8 mouse cellular contexts compared by ENCODE assay signal in the genomic region with DNA sequence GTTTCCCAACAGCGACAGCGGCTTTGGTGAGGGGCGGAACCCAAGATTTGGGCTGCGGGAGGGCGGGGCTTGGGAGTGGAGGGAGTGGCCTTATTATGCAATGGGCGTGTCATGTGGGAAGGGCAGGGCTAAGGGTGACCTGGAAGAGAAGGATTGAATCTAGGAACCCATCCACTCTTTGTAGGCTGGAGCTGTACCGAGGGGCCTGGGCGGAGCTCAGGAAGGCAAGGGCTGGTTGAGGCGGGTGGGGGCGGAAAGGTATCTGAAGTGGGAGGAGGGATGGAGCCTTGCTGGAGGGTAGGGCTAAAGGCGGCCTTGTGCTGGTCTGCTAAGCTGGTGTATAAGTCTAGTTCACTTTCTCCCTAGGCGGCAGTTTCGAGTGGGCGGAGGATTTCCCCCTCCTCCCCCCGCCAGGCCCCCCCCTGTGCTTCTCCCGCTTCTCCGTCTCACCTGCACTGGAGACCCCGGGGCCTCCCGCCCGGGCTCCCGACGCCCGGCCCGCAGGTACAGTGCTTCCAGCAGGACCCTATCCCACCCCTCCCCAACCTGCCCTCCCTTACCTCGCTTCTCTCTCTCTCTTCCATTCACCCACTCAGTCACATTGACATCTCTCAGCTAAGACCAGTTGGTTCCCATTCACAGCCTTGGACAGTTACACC. TPM values are rescaled to one million over a fixed set of nuclear protein-coding genes. Genes with fewer than 3 reads are reported as not detected.
DNase-seq lines count a peak whose midpoint lies in the region; ATAC-seq and TF ChIP-seq lines count a peak whose summit lies in the region.

No protein-coding gene starts in this region.

- TF ChIP-seq POLR2A in bone marrow, adult 2 months (IDR thresholded peaks at IDR 0.05; ENCODE audit: borderline replicate concordance, control insufficient read depth, low read depth, low read length) = 0 out of 2 replicates have a peak, but pooled peaks have one; percentile 10
- no peak for TF ChIP-seq POLR2A in limb, embryonic 14.5 days (IDR thresholded peaks at IDR 0.05; ENCODE audit: borderline replicate concordance, extremely low read depth, insufficient read depth, insufficient read length)

- 12% methylated on average over 24 of the region's 25 CpGs for WGBS in heart, embryonic 10.5 days
- 2% methylated on average over 25 of the region's 25 CpGs for WGBS in bone marrow, adult 2 months
- WGBS in heart, embryonic 16.5 days = 9% methylated on average over 19 of the region's 25 CpGs
- 23% methylated on average over 21 of the region's 25 CpGs for WGBS in limb, embryonic 14.5 days
- WGBS in midbrain, embryonic 15.5 days = 25% methylated on average over 24 of the region's 25 CpGs

- peaks cover 57% of the 10 kb centered on the region for H3K27me3 ChIP-seq in heart, embryonic 10.5 days (ENCODE audit: insufficient read depth, poor library complexity, severe bottlenecking)
- H3K27me3 ChIP-seq in heart, embryonic 16.5 days (ENCODE audit: control insufficient read depth, insufficient read depth, low read length) = peaks cover 36% of the 10 kb centered on the region
- peaks cover 23% of the 10 kb centered on the region; the same call in 1 of the 2 replicates for H3K27me3 ChIP-seq in limb, embryonic 14.5 days (ENCODE audit: control insufficient read depth, insufficient read depth, low read length)
- no peaks in the 10 kb centered on the region for H3K27me3 ChIP-seq in midbrain, embryonic 15.5 days (replicated peaks)

- ATAC-seq in heart, embryonic 16.5 days (replicated peaks; ENCODE audit: extremely low read depth, insufficient read depth, low FRiP score) = peak; percentile 42; the same call in 1 of the 2 replicates
- 0 out of 2 replicates have a peak, but pooled peaks have one; percentile 27 for ATAC-seq in limb, embryonic 14.5 days (ENCODE audit: low FRiP score, low read depth)
- no peak; the same call in 1 of the 2 replicates for ATAC-seq in midbrain, embryonic 15.5 days (replicated peaks)

- H3K27ac ChIP-seq in heart, embryonic 10.5 days = peak overlapping the region; percentile 47; the same call in 1 of the 2 replicates
- no peak overlapping the region for H3K27ac ChIP-seq in bone marrow, adult 2 months (ENCODE audit: control insufficient read depth, insufficient read depth, low read depth, low read length, poor library complexity)
- no peak overlapping the region for H3K27ac ChIP-seq in heart, embryonic 16.5 days (ENCODE audit: low read length)
- no peak overlapping the region for H3K27ac ChIP-seq in limb, embryonic 14.5 days (replicated peaks; ENCODE audit: low read depth, low read length)
- peak overlapping the region; percentile 53; the same call in 1 of the 2 replicates for H3K27ac ChIP-seq in midbrain, embryonic 15.5 days

- H3K4me2 ChIP-seq in heart, embryonic 16.5 days (ENCODE audit: low read depth, low read length) = peak overlapping the region; percentile 58
- H3K4me2 ChIP-seq in limb, embryonic 14.5 days (replicated peaks; ENCODE audit: low read depth, low read length, severe bottlenecking) = peak overlapping the region; percentile 30
- H3K4me2 ChIP-seq in midbrain, embryonic 15.5 days = no peak overlapping the region

- H3K4me1 ChIP-seq in heart, embryonic 10.5 days = peaks cover 29% of the 10 kb centered on the region
- peaks cover 3% of the 10 kb centered on the region for H3K4me1 ChIP-seq in bone marrow, adult 2 months (ENCODE audit: control insufficient read depth, insufficient read depth, low read length)
- H3K4me1 ChIP-seq in heart, embryonic 16.5 days (ENCODE audit: control insufficient read depth, insufficient read depth, low read length) = peaks cover 12% of the 10 kb centered on the region
- H3K4me1 ChIP-seq in limb, embryonic 14.5 days (ENCODE audit: control insufficient read depth, insufficient read depth, low read length) = peaks cover 22% of the 10 kb centered on the region
- H3K4me1 ChIP-seq in midbrain, embryonic 15.5 days = peaks cover 31% of the 10 kb centered on the region

- 0 out of 2 replicates have a peak, but pooled peaks cover 4% of the 10 kb centered on the region for H3K36me3 ChIP-seq in heart, embryonic 10.5 days
- no peaks in the 10 kb centered on the region for H3K36me3 ChIP-seq in heart, embryonic 16.5 days (ENCODE audit: control insufficient read depth, insufficient read depth)
- H3K36me3 ChIP-seq in limb, embryonic 14.5 days (ENCODE audit: control insufficient read depth, insufficient read depth, low read length) = peaks cover 22% of the 10 kb centered on the region
- peaks cover 20% of the 10 kb centered on the region for H3K36me3 ChIP-seq in midbrain, embryonic 15.5 days (replicated peaks)

- no peak overlapping the region; the same call in 1 of the 2 replicates for H3K9ac ChIP-seq in heart, embryonic 16.5 days (ENCODE audit: low read length)
- no peak overlapping the region for H3K9ac ChIP-seq in limb, embryonic 14.5 days (ENCODE audit: low read depth, low read length, severe bottlenecking)
- H3K9ac ChIP-seq in midbrain, embryonic 15.5 days = no peak overlapping the region

- intact Hi-C loops in heart, postnatal 36 days (cut with DNase I) = loop anchor here (1.0 to 5.0 kb wide), 2 partner anchors 61 to 137 kb away; no protein-coding TSS in a partner anchor
- intact Hi-C loops in gastrocnemius, postnatal 14 days (cut with DNase I; ENCODE audit: low total_unique reads) = loop anchor here (2.0 kb wide), 1 partner anchor 62 kb away; no protein-coding TSS in a partner anchor

- H3K9me3 ChIP-seq in heart, embryonic 10.5 days = no peaks in the 10 kb centered on the region
- H3K9me3 ChIP-seq in heart, embryonic 16.5 days (replicated peaks; ENCODE audit: control insufficient read depth, low read length) = no peaks in the 10 kb centered on the region
- H3K9me3 ChIP-seq in limb, embryonic 14.5 days (ENCODE audit: control insufficient read depth, low read length) = no peaks in the 10 kb centered on the region; the same call in 1 of the 2 replicates
- H3K9me3 ChIP-seq in midbrain, embryonic 15.5 days = no peaks in the 10 kb centered on the region

- H3K4me3 ChIP-seq in heart, embryonic 10.5 days = peak overlapping the region; percentile 38
- H3K4me3 ChIP-seq in bone marrow, adult 2 months (replicated peaks; ENCODE audit: control insufficient read depth, low read depth, low read length) = peak overlapping the region; percentile 53
- H3K4me3 ChIP-seq in heart, embryonic 16.5 days (ENCODE audit: low read length) = peak overlapping the region; percentile 35
- H3K4me3 ChIP-seq in limb, embryonic 14.5 days (replicated peaks; ENCODE audit: low read length) = peak overlapping the region; percentile 8; the same call in 1 of the 2 replicates
- H3K4me3 ChIP-seq in midbrain, embryonic 15.5 days = no peak overlapping the region

- no peak for TF ChIP-seq CTCF in bone marrow, adult 2 months (IDR thresholded peaks at IDR 0.05; ENCODE audit: control insufficient read depth, insufficient read depth, low read length)

- DNase-seq in heart, embryonic 10.5 days (ENCODE audit: low spot score) = peak; percentile 87
- no peak for DNase-seq in heart, postnatal 36 days
- DNase-seq in limb, embryonic 14.5 days (ENCODE audit: low spot score) = no peak
- no peak for DNase-seq in frontal cortex, postnatal 14 days (ENCODE audit: low spot score in 2 of 2)
- DNase-seq in gastrocnemius, postnatal 14 days = no peak

RNA-seq across cellular contexts. Expression of a gene that starts 13.7 kb away (rescaled TPM):
- polyA plus RNA-seq in heart, embryonic 10.5 days (2016; fragmentation: Nextera tagmentation; extraction: Ambion mirVana) = 99.1 and 124 TPM in 2 replicates
- total RNA-seq in heart, postnatal 36 days (2021) = 10 to 100 TPM; 67.2 to 73.0 TPM
- polyA plus RNA-seq in bone marrow, adult 2 months (2011; ENCODE audit: insufficient read depth, insufficient read length, low replicate concordance, missing spikeins) = 30.7 and 64.7 TPM in 2 replicates
- polyA plus RNA-seq in heart, embryonic 16.5 days (2015; fragmentation: Nextera tagmentation; extraction: Ambion mirVana) = 90.8 and 90.9 TPM in 2 replicates
- 100 and 105 TPM in 2 replicates for polyA plus RNA-seq in limb, embryonic 14.5 days (2012; rRNA removed)
- polyA plus RNA-seq in limb, embryonic 14.5 days (2014; fragmentation: Nextera tagmentation; extraction: Ambion mirVana) = 91.7 and 113 TPM in 2 replicates
- polyA plus RNA-seq in midbrain, embryonic 15.5 days (2015; fragmentation: Nextera tagmentation; extraction: Ambion mirVana) = 329 and 334 TPM in 2 replicates
- 10 to 100 TPM; 34.6 to 35.8 TPM for total RNA-seq in gastrocnemius, postnatal 14 days (2021)

RNA-seq across cellular contexts. Expression of a gene that starts 16.2 kb away (rescaled TPM):
- polyA plus RNA-seq in heart, embryonic 10.5 days (2016; fragmentation: Nextera tagmentation; extraction: Ambion mirVana) = 0.46 and 0.79 TPM in 2 replicates
- not detected for total RNA-seq in heart, postnatal 36 days (2021)
- polyA plus RNA-seq in bone marrow, adult 2 months (2011; ENCODE audit: insufficient read depth, insufficient read length, low replicate concordance, missing spikeins) = 2.4 TPM in 1 of 2 replicates, not detected in the other
- 0.66 and 0.72 TPM in 2 replicates for polyA plus RNA-seq in heart, embryonic 16.5 days (2015; fragmentation: Nextera tagmentation; extraction: Ambion mirVana)
- 5.3 and 8.9 TPM in 2 replicates for polyA plus RNA-seq in limb, embryonic 14.5 days (2012; rRNA removed)
- 19.0 and 31.7 TPM in 2 replicates for polyA plus RNA-seq in limb, embryonic 14.5 days (2014; fragmentation: Nextera tagmentation; extraction: Ambion mirVana)
- 8.3 and 9.7 TPM in 2 replicates for polyA plus RNA-seq in midbrain, embryonic 15.5 days (2015; fragmentation: Nextera tagmentation; extraction: Ambion mirVana)
- total RNA-seq in gastrocnemius, postnatal 14 days (2021) = not detected

RNA-seq across cellular contexts. Expression of a gene that starts 17.1 kb away (rescaled TPM):
- 0.57 and 1.8 TPM in 2 replicates for polyA plus RNA-seq in heart, embryonic 10.5 days (2016; fragmentation: Nextera tagmentation; extraction: Ambion mirVana)
- under 1 TPM; 0.14 TPM for total RNA-seq in heart, postnatal 36 days (2021)
- not detected in 2 replicates for polyA plus RNA-seq in bone marrow, adult 2 months (2011; ENCODE audit: insufficient read depth, insufficient read length, low replicate concordance, missing spikeins)
- polyA plus RNA-seq in heart, embryonic 16.5 days (2015; fragmentation: Nextera tagmentation; extraction: Ambion mirVana) = 0.53 and 0.57 TPM in 2 replicates
- polyA plus RNA-seq in limb, embryonic 14.5 days (2012; rRNA removed) = 46.2 and 70.5 TPM in 2 replicates
- polyA plus RNA-seq in limb, embryonic 14.5 days (2014; fragmentation: Nextera tagmentation; extraction: Ambion mirVana) = 1.8 and 2.8 TPM in 2 replicates
- 29.8 and 34.8 TPM in 2 replicates for polyA plus RNA-seq in midbrain, embryonic 15.5 days (2015; fragmentation: Nextera tagmentation; extraction: Ambion mirVana)
- under 1 TPM; 0.11 to 0.39 TPM for total RNA-seq in gastrocnemius, postnatal 14 days (2021)

RNA-seq across cellular contexts. Expression of a gene that starts 23.9 kb away (rescaled TPM):
- 0.90 and 1.4 TPM in 2 replicates for polyA plus RNA-seq in heart, embryonic 10.5 days (2016; fragmentation: Nextera tagmentation; extraction: Ambion mirVana)
- under 1 TPM; 0.67 to 0.98 TPM for total RNA-seq in heart, postnatal 36 days (2021)
- 2.6 TPM in 1 of 2 replicates, not detected in the other for polyA plus RNA-seq in bone marrow, adult 2 months (2011; ENCODE audit: insufficient read depth, insufficient read length, low replicate concordance, missing spikeins)
- polyA plus RNA-seq in heart, embryonic 16.5 days (2015; fragmentation: Nextera tagmentation; extraction: Ambion mirVana) = 0.50 and 0.57 TPM in 2 replicates
- polyA plus RNA-seq in limb, embryonic 14.5 days (2012; rRNA removed) = 1.7 and 3.5 TPM in 2 replicates
- 1.1 and 1.4 TPM in 2 replicates for polyA plus RNA-seq in limb, embryonic 14.5 days (2014; fragmentation: Nextera tagmentation; extraction: Ambion mirVana)
- 1.1 TPM in 2 replicates for polyA plus RNA-seq in midbrain, embryonic 15.5 days (2015; fragmentation: Nextera tagmentation; extraction: Ambion mirVana)
- total RNA-seq in gastrocnemius, postnatal 14 days (2021) = under 1 TPM; 0.16 to 0.18 TPM

RNA-seq across cellular contexts. Expression of a gene that starts 30.1 kb away (rescaled TPM):
- 69.8 and 97.9 TPM in 2 replicates for polyA plus RNA-seq in heart, embryonic 10.5 days (2016; fragmentation: Nextera tagmentation; extraction: Ambion mirVana)
- total RNA-seq in heart, postnatal 36 days (2021) = 10 to 100 TPM; 11.5 to 11.6 TPM
- polyA plus RNA-seq in bone marrow, adult 2 months (2011; ENCODE audit: insufficient read depth, insufficient read length, low replicate concordance, missing spikeins) = 6.9 and 13.9 TPM in 2 replicates
- 38.1 and 40.2 TPM in 2 replicates for polyA plus RNA-seq in heart, embryonic 16.5 days (2015; fragmentation: Nextera tagmentation; extraction: Ambion mirVana)
- 33.7 and 38.7 TPM in 2 replicates for polyA plus RNA-seq in limb, embryonic 14.5 days (2012; rRNA removed)
- polyA plus RNA-seq in limb, embryonic 14.5 days (2014; fragmentation: Nextera tagmentation; extraction: Ambion mirVana) = 62.4 and 62.9 TPM in 2 replicates
- 40.5 and 44.2 TPM in 2 replicates for polyA plus RNA-seq in midbrain, embryonic 15.5 days (2015; fragmentation: Nextera tagmentation; extraction: Ambion mirVana)
- total RNA-seq in gastrocnemius, postnatal 14 days (2021) = 10 to 100 TPM; 10.5 to 16.5 TPM

Comparison
In these comparisons a context has a peak if more than half of its experiments do, and no peak if none do; other contexts are left out.
1. H3K27ac ChIP-seq: peak in heart, embryonic 10.5 days (single experiment) and midbrain, embryonic 15.5 days (single experiment); none in bone marrow, adult 2 months (single experiment), heart, embryonic 16.5 days (single experiment) and limb, embryonic 14.5 days (single experiment).